Mouse (Mus musculus) retina, postnatal 1 day (tissue): ENCODE results near the gene Col16a1.

ENCODE experiments used
- DNase-seq: peaks from one replicate; pipeline ENCODE4 v3.0.0-alpha.2; 2012

The Col16a1 gene

DNA sequence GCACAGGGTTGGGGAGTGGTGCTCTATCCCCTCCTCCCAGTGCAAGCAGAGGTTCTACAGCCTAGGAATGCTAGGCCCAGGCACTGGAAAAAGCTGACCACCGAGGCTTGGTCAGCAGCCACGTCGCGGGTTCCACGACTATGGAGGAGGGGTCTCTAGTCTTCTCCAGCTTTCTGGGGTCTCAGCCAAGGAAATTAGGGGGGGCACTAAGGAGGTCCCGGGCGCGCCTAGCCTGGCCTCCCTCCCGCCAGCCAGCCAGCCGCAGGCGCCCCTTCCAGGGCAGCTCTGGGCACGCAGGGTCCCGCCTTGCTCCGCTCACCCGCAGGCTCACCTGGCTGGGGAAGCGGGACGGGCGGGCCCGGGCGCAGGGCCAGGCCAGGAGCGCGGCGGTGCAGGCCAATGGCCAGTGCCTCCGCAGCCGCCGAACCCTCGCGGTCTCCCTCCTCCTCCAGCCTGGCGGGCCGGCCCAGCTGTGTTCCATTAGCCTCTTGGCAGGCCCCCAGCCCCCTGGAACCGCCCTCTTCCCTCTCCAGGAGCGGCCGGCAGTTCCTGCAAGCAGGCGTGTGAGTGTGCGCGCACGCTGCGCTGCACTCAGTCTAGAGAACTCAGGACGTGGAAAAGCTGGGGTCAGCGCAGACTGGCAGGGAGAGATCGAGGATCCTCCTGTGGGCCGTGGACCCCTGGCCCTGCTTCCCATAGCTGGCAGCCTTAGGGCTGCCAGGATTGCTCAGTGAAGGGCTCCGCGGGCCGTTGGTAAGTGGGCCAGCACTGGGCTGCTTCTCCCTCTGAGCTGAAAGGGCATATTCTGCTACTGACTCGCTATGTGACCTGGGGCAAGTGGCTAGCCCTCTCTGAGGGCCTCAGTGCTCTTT lies at the start of gene Col16a1:
Col16a1 (plus strand) TSS at position 510 of the 872 bp plus-strand sequence.
- DNase-seq: peak; percentile 85

DNA sequence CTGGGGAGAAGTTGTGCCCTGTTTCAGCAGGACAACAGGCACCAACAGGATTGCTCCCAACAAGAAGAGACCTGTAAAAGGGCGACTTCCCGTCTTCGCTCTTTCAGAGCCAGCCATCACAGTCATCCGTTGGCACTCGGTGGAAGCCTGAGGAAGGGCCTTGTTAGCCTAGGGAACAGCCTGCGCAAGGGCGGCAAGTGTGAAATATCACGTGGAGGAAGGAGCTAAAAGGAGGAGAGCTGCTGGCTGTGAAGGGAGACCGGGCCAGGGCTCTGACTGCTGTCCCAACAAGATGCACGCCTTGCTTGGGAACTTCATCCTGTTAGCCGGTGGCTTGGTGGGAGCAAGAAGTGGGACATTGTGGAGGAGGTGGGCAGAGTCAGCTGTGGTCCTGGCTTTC lies 49.5 kb upstream of the Col16a1 start:
- no peak for DNase-seq

DNA sequence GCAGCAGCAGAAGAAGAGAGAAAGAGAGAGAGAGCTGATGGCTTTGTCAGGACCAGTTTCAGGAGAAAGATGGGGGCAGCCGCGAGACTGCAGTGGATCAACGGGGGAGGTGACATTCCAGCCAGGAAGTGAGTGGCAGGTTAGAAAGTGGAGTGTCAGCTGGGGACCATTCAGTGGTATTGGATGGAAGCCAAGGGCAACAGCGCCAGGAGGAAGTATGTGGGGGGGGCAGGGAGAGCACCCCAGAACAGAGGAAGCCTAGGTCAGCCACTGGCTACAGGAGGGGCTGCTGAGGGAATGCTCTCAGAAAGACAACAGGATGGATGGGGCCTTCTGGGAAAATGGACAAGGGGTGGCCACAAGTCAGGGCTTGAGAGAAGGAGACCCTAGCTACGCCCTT lies 45.9 kb upstream of the Col16a1 start:
- DNase-seq: peak; percentile 45

DNA sequence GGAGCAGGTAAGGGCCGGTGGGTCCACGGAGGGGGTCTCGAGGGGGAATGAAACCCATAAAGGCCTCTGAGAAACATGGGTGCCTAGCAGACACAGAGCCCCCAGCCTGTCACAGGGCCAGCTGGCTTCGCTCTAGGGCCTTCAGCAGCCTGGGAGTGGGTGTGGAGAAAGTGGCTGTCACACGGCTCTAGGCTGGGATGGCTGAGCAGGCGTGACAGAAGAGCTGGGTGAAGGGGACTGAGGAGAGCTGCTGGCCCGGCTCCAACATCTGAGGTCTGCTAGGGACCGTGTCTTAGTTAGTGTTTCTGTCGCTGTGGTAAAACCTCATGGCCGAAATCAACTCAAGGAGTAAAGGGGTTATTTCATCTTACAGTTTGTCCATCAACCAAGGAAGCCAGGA lies 45.5 kb upstream of the Col16a1 start:
- peak; percentile 37 for DNase-seq

DNA sequence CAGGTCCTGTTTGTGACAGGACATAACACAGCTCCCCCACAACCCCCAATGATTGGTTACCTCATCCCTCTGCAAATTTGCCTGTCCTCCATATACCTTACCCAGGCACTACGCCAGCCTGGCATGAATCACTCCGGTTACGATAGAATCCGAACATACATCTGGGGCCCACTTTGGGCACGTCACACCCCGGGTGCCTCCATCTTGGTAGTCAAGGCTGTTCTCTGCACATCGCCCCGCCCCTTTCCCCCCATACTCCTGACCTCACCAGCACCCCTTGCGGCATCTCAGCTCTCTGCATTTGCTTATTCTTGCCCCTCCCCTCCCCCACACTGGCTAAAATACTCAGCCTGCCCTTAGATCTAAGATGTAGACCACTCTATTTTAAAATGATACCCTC lies 42.0 kb upstream of the Col16a1 start:
- peak; percentile 52 for DNase-seq

DNA sequence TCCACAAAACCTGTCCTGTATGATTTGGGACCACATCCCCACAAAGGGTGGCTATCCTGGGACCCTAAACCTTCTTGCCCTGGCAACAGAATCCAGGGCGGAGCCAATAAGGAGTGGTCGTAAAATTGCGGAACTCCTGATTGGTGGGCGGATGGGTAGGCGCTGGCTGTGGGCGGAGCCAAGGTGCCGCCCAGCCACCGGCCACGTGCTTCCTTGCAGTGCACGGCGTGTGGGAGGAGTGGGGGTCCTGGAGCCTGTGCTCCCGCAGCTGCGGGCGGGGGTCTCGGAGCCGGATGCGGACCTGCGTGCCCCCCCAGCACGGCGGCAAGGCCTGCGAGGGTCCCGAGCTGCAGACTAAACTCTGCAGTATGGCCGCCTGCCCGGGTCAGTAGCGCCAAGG lies 41.1 kb upstream of the Col16a1 start:
- peak; percentile 57 for DNase-seq

DNA sequence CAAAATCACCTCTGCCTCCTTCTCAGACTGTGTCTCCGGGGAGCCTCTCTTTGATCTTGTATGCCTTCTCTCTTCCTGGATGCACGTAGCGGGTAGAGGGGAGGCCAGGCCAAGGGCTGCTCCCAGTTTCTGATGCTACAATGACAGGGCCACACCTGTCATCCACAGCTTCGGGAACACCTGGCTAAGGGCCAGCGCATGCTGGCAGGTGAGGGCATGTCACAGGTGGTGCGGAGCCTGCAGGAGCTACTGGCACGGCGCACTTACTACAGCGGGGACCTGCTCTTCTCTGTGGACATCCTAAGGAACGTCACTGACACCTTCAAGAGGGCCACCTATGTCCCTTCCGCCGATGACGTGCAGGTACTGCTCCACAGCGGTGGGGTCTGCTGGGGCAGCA lies 38.6 kb upstream of the Col16a1 start:
- DNase-seq: no peak

DNA sequence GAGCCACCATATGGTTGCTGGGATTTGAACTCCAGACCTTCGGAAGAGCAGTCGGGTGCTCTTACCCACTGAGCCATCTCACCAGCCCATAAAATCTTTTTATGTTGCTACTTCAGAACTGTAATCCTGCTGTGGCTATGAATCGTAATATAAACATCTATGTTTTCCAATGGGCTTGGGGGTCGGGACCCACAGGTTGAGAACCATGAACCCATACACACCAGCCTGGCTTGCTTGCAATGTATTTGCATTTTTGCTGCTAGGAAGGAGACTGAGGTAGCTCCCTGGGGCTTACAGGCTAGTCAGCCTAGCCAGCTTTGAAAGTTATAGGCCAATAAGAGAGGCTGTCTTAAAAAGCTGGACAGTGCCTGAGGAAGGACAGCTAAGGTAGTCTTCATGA lies 36.9 kb upstream of the Col16a1 start:
- DNase-seq: no peak

DNA sequence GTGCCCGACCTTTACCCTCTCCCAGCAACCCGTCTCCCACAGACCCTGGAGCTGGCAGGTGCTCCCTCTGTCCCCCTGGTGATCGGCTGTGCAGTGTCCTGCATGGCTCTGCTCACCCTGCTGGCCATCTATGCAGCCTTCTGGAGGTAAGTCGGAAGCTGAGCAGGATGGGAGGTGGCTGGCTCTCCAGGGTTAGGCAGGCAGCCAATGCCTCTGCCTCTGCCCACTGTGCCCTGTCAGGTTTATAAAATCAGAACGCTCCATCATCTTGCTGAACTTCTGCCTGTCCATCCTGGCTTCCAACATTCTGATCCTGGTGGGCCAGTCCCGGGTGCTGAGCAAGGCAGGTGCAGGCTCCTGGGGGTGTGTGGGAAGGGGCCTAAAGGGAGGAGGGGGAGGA lies 35.4 kb upstream of the Col16a1 start:
- DNase-seq: no peak

DNA sequence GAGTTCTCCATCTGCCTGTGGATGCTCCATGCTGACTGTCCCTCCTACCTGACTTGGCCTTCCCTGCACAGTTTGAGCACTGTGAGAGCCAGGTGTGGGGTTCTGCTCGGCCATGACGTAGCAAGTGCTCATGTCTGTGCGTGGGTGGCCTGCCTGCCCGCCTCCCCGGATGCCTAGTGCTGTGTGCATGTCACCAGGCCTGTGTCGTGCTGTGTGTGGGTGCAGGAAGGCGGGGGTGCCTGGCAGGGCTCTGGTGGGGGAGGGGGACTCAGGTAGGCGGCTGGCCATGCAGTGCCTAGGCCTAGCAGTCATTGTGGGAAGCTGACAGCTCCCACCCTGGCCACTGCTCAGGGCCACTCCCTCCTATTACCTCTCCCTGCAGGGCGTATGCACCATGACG lies 34.5 kb upstream of the Col16a1 start:
- DNase-seq: no peak

DNA sequence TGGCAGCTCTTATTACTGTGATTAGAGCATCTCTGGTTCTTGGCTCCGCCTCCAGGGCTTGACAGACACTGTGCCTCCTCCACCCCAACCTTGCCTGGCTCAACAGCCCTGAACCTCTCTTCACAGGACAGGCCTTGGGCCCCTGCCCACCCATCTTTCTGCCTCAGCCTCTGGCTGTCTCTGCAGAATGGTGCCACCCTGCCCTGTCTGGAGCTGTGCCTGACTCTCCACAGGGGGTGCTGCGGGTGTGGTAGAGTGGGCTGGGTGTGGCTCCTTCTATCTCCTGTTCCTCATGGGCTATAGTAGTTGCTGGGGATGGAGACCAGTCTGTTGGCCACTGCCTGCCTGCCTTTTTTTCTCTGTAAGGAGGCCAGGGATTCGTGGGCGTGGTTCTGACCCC lies 31.6 kb upstream of the Col16a1 start:
- DNase-seq: no peak

DNA sequence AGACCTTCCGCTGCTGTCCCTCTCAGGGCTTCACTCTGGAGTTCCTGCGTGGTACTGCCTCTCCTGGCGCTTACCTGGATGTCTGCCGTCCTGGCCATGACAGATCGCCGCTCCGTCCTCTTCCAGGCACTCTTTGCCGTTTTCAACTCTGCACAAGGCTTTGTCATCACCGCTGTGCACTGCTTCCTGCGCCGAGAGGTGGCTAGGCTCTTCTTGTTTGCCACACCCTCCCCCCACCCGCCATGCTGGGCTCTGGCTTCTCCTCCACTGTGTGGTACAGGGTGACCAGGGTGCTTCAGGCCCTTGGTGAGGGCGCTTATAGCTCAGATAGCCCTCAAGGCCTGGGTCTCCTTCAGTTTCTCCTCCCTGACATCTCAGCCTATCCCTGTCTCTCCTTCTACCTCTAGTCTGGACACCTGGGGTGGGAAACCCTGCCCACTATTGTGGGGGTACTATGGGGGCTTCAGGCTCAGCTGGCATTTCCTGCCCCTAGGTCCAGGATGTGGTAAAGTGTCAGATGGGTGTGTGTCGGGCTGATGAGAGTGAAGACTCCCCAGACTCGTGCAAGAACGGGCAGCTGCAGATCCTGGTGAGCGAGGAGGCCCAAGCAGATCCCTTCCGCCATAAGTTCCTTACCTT lies 30.5 kb upstream of the Col16a1 start:
- DNase-seq: no peak

DNA sequence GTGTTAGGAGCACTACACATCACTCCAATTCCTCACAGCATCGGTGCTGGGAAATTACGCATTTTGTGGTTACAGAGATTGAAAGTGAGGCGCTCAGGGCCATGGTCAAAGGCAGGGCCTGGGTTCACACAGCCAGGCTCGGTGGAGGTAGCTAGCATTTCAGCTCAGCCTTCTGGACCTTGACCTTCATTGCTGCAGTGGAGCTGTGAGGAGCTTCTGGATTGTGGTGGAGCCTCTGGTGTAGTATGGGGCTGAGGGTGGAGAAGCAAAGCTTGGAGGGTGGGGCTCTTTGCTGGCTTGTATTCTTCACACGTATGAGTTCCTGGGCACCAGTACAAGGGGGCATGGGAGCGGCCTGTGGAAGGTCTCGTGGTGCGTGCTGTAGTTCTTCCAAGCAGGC lies 24.7 kb upstream of the Col16a1 start:
- no peak for DNase-seq

DNA sequence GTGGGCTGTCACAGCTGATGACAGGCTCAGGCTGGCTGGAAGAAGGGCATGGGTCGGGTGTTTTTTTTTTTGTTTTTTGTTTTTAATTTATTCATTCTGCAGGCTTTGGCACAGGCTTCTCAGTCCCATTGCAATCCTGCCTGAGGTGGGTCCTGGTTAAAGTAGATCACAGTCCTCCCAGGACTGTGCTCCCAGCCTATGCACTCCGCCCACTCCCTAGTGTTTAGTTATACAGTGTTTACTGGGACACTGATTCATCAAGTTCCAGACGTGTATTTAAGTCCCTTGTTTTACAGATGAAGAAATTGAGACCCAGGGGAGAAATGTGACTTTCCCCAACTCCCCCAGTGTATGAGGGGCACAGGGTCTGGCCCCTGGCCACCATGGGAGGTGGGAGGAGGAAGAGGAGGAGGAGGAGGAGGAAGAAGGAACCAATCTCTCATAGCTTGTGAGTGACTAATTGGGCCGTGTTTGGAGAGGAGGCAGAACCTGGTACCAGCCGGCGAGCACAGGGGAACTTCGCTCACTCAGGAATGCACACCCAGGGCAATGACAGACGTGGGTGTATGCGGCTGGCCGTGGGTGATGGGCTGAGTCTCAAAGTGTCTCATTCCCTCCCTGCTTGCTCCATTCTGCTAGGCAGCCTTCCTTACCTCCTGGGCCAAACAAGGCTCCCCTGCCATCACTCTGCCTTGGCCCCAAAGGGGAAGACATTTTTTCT lies 24.0 kb upstream of the Col16a1 start:
- DNase-seq: no peak

DNA sequence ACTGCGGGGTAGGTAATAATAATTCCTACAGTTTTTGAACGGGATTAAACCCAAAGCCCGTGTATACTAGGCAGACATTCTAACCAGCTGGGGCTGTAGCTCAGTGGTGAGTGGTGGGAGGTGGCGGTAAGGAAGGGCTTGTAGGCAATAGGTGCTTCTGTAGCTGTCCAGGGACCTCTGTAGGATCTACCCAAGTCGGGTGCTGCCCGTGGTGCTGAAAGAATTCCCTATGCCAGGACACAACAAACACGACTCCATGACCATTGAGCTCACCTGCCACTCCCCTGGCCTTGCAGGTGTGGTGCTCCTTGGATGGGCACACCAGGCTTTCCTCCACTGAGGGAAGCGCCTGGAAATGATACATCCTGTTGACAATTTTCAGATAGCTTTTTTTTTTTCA lies 22.1 kb upstream of the Col16a1 start:
- no peak for DNase-seq

DNA sequence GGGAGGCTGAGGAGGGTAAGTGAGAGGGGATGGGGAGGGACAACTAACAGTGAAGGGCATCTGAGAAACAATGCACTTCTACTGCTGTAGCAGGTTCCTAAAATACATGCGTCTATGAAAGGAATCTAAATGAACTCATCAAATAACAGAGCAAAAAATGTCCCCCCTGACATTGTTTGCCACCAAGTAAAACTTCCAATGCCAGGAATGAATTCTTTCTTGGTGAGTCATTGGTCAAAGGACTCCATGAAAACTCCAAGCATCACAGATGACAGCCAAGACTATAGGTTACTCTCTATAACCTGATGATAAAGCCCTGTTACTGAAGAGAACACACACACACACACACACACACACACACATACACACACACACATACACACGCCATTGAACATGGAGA lies 16.5 kb upstream of the Col16a1 start:
- no peak for DNase-seq

DNA sequence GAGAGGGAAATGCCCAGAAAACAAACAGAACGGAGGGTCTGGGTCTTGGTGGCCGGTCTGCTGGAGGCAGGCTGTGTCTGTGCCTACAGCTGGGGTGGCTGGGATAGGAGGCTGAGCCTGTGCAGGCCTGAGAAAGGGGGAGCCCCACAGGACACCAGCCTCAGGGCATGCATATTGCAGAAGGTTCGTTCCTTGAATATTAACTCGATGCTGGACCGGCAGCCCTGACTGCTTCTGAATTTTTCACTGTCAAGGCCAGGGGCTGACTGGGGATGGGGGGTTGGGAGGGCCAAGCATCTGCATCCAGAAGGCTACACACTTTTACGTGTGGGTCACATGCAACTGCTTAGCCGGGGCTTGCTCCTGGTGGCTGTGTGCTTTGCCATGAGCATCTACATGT lies 14.1 kb upstream of the Col16a1 start:
- no peak for DNase-seq

DNA sequence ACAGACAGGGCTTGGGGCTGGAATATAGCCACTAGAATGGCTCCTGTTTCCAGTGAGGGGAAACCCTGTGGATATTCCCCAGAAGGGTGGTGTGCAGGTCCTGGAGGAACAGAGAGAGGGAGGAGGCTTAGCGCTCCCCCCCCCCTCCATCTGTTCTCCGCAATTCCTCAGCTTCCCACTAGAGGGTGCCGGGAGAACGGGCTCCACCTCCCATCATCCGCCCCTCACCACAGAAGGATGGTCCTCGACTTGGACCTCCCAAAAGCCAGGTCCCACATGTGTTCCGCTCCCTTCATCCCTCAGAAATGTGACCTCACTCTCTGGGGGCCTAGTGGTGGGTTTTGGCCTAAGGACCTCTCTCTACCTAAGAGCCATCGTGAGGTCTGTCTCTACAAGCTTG lies 11.5 kb upstream of the Col16a1 start:
- peak; percentile 77 for DNase-seq

DNA sequence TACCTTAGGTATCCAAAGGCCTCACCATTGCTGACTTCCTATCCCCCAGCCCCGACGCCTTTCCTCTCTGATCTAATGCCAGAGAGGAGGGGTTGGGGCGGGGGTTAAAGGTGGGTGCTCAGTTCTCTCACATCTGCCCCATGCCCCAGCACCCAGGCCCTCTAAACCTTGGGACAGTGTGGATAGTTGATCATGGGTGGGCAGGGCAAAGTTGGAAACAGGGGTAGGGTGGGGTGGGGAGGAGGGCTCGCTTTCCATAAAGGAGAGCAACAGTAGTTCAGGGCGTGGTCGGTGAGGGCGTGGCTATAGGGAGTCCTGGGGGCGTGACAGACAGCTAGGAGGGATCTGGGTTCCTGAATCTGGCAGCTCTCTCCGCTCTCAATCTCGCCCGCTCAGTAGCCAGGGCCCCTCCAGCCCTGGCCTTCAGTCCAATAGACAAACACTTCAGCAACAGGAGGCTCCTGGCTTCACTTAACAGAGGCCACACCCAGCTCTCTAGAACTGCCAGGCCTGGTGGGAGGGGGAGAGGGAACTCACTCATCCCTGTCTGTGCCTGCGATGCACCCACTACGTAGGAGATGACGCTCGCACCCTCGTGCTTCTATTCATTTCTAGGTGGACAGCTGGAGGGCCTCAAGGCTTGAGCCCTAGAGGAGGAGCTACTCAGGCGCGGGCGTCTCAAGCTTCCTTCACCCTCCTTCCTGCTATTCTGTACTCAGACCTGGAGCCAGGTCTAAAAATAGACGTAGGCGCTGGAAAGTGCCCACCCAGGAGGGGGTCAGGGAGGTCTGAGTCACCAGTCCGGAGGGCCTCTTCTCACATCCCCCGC lies 10.9 kb upstream of the Col16a1 start:
- peak; percentile 80 for DNase-seq

DNA sequence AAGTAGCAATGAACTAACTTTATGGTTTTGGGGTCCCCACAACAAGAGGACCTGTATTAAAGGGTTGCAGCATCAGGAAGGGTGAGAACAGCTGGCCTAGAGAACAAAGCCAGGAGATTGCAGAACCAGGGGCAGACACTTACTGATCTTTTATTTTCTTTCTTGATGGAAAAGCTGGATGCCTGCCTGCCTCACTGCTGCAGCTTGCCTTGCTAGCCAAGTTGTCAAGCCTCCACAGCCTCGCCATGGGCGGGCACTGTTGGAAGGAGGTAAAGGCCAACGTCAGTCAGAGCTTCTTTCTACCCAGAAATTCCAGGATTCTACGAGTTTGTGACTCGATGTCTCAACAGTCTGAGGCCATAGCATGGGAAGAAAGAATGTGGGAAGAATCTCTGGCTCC lies 8.3 kb upstream of the Col16a1 start:
- no peak for DNase-seq

DNA sequence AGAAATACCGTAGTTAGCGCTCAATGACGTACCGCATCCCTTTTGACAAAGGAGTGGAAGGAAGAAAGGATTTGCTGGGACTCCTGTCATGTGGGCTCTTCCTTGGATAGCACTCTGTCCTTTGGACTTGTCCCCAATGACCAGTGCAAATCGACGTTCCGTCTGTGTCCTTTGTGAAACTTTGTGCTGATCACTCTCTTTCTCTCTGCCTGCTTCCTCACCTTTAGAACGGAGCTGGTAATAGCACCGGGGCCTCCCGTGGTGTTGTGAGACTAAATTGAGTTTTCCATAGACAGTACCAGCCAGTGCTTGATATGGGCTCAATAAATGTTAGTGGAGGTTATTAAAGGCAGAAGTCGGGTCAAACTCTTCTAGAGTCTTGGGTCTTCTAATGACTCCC lies 6.6 kb upstream of the Col16a1 start:
- DNase-seq: no peak

DNA sequence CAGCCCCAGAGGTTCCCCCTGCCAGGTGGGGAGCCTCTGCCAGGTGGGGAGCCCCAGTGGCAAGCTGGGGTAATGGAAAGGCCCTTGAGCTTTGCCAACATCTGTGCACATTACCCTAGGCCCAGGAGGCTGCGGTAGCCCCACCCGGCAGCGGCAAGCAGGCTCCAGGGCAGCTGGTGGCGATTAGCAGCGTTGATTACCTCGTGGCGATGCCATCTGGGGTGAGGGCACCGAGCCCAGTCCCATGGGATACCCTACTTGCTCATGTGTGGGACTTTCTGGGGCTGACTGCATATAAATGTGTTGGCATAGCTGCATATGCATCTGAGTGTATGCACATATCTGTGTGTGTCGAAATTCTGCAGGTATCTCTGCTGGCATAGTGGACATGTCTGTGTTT lies 3.4 kb upstream of the Col16a1 start:
- peak; percentile 65 for DNase-seq

DNA sequence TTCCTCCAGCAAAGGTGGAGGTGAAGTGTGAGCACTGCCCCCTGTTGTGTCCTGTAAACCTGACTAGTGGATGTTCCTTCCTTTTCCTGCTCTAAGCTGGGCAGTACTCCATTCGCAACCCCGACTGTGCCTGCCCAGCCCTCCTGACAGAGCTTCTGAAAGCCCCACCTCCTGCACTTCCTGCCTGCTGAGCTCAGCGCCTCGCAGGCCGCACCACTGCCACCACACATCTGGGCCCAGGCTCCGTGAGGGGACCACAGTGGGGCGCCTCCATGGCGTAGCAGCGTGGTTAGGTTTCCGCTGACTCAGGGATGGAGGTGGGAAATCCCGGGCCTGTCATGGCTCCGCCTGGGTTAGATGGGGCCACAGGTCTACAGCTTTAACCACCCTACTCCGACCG lies 2.0 kb upstream of the Col16a1 start:
- DNase-seq: no peak
